In the genomic region with DNA sequence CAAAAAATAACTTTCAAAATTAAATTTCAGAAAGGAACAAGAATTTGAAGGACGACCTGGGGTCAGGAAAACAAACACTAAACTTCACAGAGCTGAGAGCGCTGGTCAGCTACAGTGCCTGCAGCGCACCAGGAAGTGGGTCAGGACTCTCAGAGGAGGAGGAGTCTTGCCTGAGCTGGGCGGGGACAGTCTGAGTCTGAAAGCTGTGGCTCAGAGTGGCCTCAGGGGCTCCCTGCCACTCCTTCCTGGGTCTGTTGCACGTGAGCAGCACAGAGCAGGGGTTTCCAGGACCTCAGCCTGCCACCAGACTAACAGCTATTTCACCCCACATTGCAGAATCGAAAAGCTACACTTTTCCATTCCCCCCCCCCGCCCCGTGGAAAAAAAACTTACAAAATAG, we compare ENCODE assay signal across 8 mouse cellular contexts. TPM values are rescaled to one million over a fixed set of nuclear protein-coding genes. Genes with fewer than 3 reads are reported as not detected.
DNase-seq lines count a peak whose midpoint lies in the region; ATAC-seq and TF ChIP-seq lines count a peak whose summit lies in the region.

No protein-coding gene starts in this region.

- DNase-seq in cerebellum, postnatal 14 days: peak; percentile 51 to 60
- no peak for DNase-seq in cerebellum, adult 9-10 months
- DNase-seq in adrenal gland, postnatal 36 days: peak; percentile 88 to 89
- DNase-seq in gastrocnemius, adult 18-20 months (ENCODE audit: low spot score): peak; percentile 81
- peak; percentile 66 for DNase-seq in liver, embryonic 11.5 days (ENCODE audit: low spot score)
- DNase-seq in midbrain, postnatal 0 days (ENCODE audit: low spot score): peak; percentile 55
- peak; percentile 67 for DNase-seq in thymus, adult 2 months

- H3K9ac ChIP-seq in hindbrain, embryonic 16.5 days (ENCODE audit: low read depth, low read length): no peak overlapping the region
- no peak overlapping the region for H3K9ac ChIP-seq in liver, embryonic 11.5 days (ENCODE audit: low read depth, low read length)
- H3K9ac ChIP-seq in midbrain, postnatal 0 days (replicated peaks; ENCODE audit: low read length, poor library complexity, severe bottlenecking): no peak overlapping the region

- no peak for TF ChIP-seq CTCF in midbrain, postnatal 0 days (IDR thresholded peaks at IDR 0.05)
- TF ChIP-seq CTCF in thymus, adult 2 months (IDR thresholded peaks at IDR 0.05; ENCODE audit: borderline replicate concordance, control insufficient read depth, extremely low read depth, insufficient read depth, low read length, poor library complexity): no peak

- H3K27me3 ChIP-seq in hindbrain, embryonic 16.5 days (replicated peaks; ENCODE audit: control insufficient read depth, insufficient read depth, low read length): no peaks in the 10 kb centered on the region
- H3K27me3 ChIP-seq in liver, embryonic 11.5 days (replicated peaks; ENCODE audit: control insufficient read depth, insufficient read depth, low read length): no peaks in the 10 kb centered on the region
- H3K27me3 ChIP-seq in midbrain, postnatal 0 days (ENCODE audit: insufficient read depth, low read length): no peaks in the 10 kb centered on the region
- H3K27me3 ChIP-seq in thymus, adult 2 months (ENCODE audit: control insufficient read depth, insufficient read depth, low read length): no peaks in the 10 kb centered on the region

- H3K27ac ChIP-seq in hindbrain, embryonic 16.5 days (ENCODE audit: low read depth, low read length): no peak overlapping the region
- peak overlapping the region; percentile 43; the same call in 1 of the 2 replicates for H3K27ac ChIP-seq in liver, embryonic 11.5 days (ENCODE audit: low read depth, low read length)
- H3K27ac ChIP-seq in midbrain, postnatal 0 days (ENCODE audit: low read depth, low read length): no peak overlapping the region
- peak overlapping the region; percentile 68; the same call in 1 of the 2 replicates for H3K27ac ChIP-seq in thymus, adult 2 months (ENCODE audit: control insufficient read depth, insufficient read depth, low read length)

- no peaks in the 10 kb centered on the region for H3K9me3 ChIP-seq in hindbrain, embryonic 16.5 days (ENCODE audit: control insufficient read depth, low read length)
- H3K9me3 ChIP-seq in liver, embryonic 11.5 days (ENCODE audit: control insufficient read depth, low read length): no peaks in the 10 kb centered on the region
- H3K9me3 ChIP-seq in midbrain, postnatal 0 days (ENCODE audit: low read length): no peaks in the 10 kb centered on the region

- H3K4me3 ChIP-seq in hindbrain, embryonic 16.5 days (ENCODE audit: low read length): no peak overlapping the region
- H3K4me3 ChIP-seq in liver, embryonic 11.5 days (ENCODE audit: low read depth, low read length): peak overlapping the region; percentile 0; the same call in 1 of the 2 replicates
- no peak overlapping the region for H3K4me3 ChIP-seq in midbrain, postnatal 0 days (ENCODE audit: low read depth, low read length)
- H3K4me3 ChIP-seq in thymus, adult 2 months (ENCODE audit: control insufficient read depth, insufficient read depth, low read length): no peak overlapping the region

- H3K4me2 ChIP-seq in hindbrain, embryonic 16.5 days (ENCODE audit: low read length): no peak overlapping the region
- peak overlapping the region; percentile 56 for H3K4me2 ChIP-seq in liver, embryonic 11.5 days
- H3K4me2 ChIP-seq in midbrain, postnatal 0 days (ENCODE audit: low read depth, low read length, poor library complexity, severe bottlenecking): 0 out of 2 replicates have a peak overlapping the region, but pooled peaks have one; percentile 9

- peak; percentile 24; the same call in 1 of the 2 replicates for TF ChIP-seq POLR2A in thymus, adult 2 months (IDR thresholded peaks at IDR 0.05; ENCODE audit: control insufficient read depth, extremely low read depth, insufficient read depth, low read length, poor library complexity)

- ATAC-seq in hindbrain, embryonic 16.5 days: peak; percentile 70
- peak; percentile 93 for ATAC-seq in liver, embryonic 11.5 days (replicated peaks; ENCODE audit: low FRiP score)
- peak; percentile 46; the same call in 1 of the 2 replicates for ATAC-seq in midbrain, postnatal 0 days (ENCODE audit: low FRiP score)

- WGBS in hindbrain, embryonic 16.5 days: 15% methylated on average over 8 of the region's 8 CpGs
- 5% methylated on average over 8 of the region's 8 CpGs for WGBS in liver, embryonic 11.5 days
- 12% methylated on average over 8 of the region's 8 CpGs for WGBS in midbrain, postnatal 0 days
- WGBS in thymus, adult 2 months: 2% methylated on average over 8 of the region's 8 CpGs

- peaks cover 48% of the 10 kb centered on the region for H3K4me1 ChIP-seq in hindbrain, embryonic 16.5 days (ENCODE audit: control insufficient read depth, insufficient read depth, low read depth, low read length)
- peaks cover 50% of the 10 kb centered on the region for H3K4me1 ChIP-seq in liver, embryonic 11.5 days (replicated peaks; ENCODE audit: control insufficient read depth, insufficient read depth, low read length)
- peaks cover 19% of the 10 kb centered on the region; the same call in 1 of the 2 replicates for H3K4me1 ChIP-seq in midbrain, postnatal 0 days (ENCODE audit: insufficient read depth, low read length)
- H3K4me1 ChIP-seq in thymus, adult 2 months (replicated peaks; ENCODE audit: control insufficient read depth, insufficient read depth, low read length): peaks cover 64% of the 10 kb centered on the region

- no peaks in the 10 kb centered on the region for H3K36me3 ChIP-seq in hindbrain, embryonic 16.5 days (ENCODE audit: control insufficient read depth, insufficient read depth, low read length)
- no peaks in the 10 kb centered on the region for H3K36me3 ChIP-seq in liver, embryonic 11.5 days (ENCODE audit: control insufficient read depth, insufficient read depth, low read length)
- no peaks in the 10 kb centered on the region for H3K36me3 ChIP-seq in midbrain, postnatal 0 days (ENCODE audit: insufficient read depth, low read length)
- H3K36me3 ChIP-seq in thymus, adult 2 months (ENCODE audit: control insufficient read depth, insufficient read depth, low read length): no peaks in the 10 kb centered on the region

RNA-seq across cellular contexts. Expression of a gene that starts 11.8 kb away (rescaled TPM):
- total RNA-seq in adrenal gland, postnatal 36 days (2021): 10 to 100 TPM; 48.2 to 56.2 TPM
- 1 to 10 TPM; 8.5 to 8.7 TPM for total RNA-seq in gastrocnemius, adult 18-20 months (2021)
- 12.1 and 13.5 TPM in 2 replicates for polyA plus RNA-seq in hindbrain, embryonic 16.5 days (2015; fragmentation: Nextera tagmentation; extraction: Ambion mirVana)
- polyA plus RNA-seq in liver, embryonic 11.5 days (2014; fragmentation: Nextera tagmentation; extraction: Ambion mirVana): 19.8 and 20.6 TPM in 2 replicates
- 16.3 and 19.2 TPM in 2 replicates for total RNA-seq in midbrain, postnatal 0 days (2014; rRNA removed)
- 6.1 and 6.2 TPM in 2 replicates for polyA plus RNA-seq in midbrain, postnatal 0 days (2015; fragmentation: Nextera tagmentation; extraction: Ambion mirVana)
- 47.2 and 54.9 TPM in 2 replicates for polyA plus RNA-seq in thymus, adult 2 months (2012; rRNA removed)

Comparison
In these comparisons a context has a peak if more than half of its experiments do, and no peak if none do; other contexts are left out.
1. H3K27ac ChIP-seq: peak in liver, embryonic 11.5 days (single experiment) and thymus, adult 2 months (single experiment); none in hindbrain, embryonic 16.5 days (single experiment) and midbrain, postnatal 0 days (single experiment).
2. Peak in every context shown above with its lines, with median percentiles within 50 percentile points of each other: ATAC-seq.